Mouse (Mus musculus) thymus, adult 2 months (tissue): ENCODE data around the gene Tmem175. TPM values are rescaled to one million over a fixed set of nuclear protein-coding genes. Genes with fewer than 3 reads are reported as not detected.

ENCODE experiments used
- DNase-seq: peaks from one replicate; pipeline ENCODE4 v3.0.0; 2021
- H3K27ac ChIP-seq: fragments of 200-500 bp; 2 replicates; pipeline ENCODE4 v1.5.1; 2012; ENCODE audit warnings: low read length, control low read depth; ENCODE audit not compliant: control insufficient read depth, insufficient read depth
- H3K27me3 ChIP-seq: fragments of 200-500 bp; 2 replicates; pipeline ENCODE4 v1.6.1; 2012; ENCODE audit warnings: mild to moderate bottlenecking, low read length, moderate library complexity, mixed read lengths; ENCODE audit not compliant: control insufficient read depth, insufficient read depth
- H3K36me3 ChIP-seq: fragments of 200-500 bp; 2 replicates; pipeline ENCODE4 v1.6.1; 2012; ENCODE audit warnings: mild to moderate bottlenecking, low read length, moderate library complexity; ENCODE audit not compliant: control insufficient read depth, insufficient read depth
- H3K4me1 ChIP-seq: fragments of 200-500 bp; replicated peaks from 2 replicates; pipeline ENCODE4 v1.6.1; 2012; ENCODE audit warnings: low read length; ENCODE audit not compliant: control insufficient read depth, insufficient read depth
- H3K4me3 ChIP-seq: fragments of 200-500 bp; 2 replicates; pipeline ENCODE4 v1.5.1; 2012; ENCODE audit warnings: mild to moderate bottlenecking, low read length, control low read depth, moderate library complexity; ENCODE audit not compliant: control insufficient read depth, insufficient read depth
- CTCF ChIP-seq: fragments of 200-500 bp; IDR thresholded peaks from 2 replicates; pipeline ENCODE4 v1.5.1; 2012; ENCODE audit warnings: mild to moderate bottlenecking, control low read depth, low read length, moderate library complexity, borderline replicate concordance; ENCODE audit not compliant: control insufficient read depth, poor library complexity, insufficient read depth; ENCODE audit errors: extremely low read depth
- POLR2A ChIP-seq: fragments of 200-500 bp; IDR thresholded peaks from 2 replicates; pipeline ENCODE4 v1.6.1; 2012; ENCODE audit warnings: mild to moderate bottlenecking, low read length, control low read depth, moderate library complexity; ENCODE audit not compliant: control insufficient read depth, poor library complexity, insufficient read depth; ENCODE audit errors: extremely low read depth
- WGBS: fragments of 180-500 bp; shearing (Covaris S2); methylation state at CpG from one replicate; pipeline ENCODE4 v1.1.7; 2018; 5-methylcytosine and 5-hydroxymethylcytosine counted together
- polyA plus RNA-seq: library from polyadenylated mRNA; depleted of rRNA; stranded (reverse); fragments of >200 nt; gene quantifications from 2 replicates; pipeline ENCODE4 v1.2.3, GENCODE M21; 2012

Tmem175 gene
- polyA plus RNA-seq, 1 experiment, result 77.3 TPM

GRCm38 (mm10) chr5:108689091-108689490 lies 59.5 kb downstream of the Tmem175 start:
- peaks cover 6% of the 10 kb centered on the region for H3K4me1 ChIP-seq
- H3K27ac ChIP-seq, result no peak overlapping the region
- WGBS, result 87% methylated on average over 5 of the region's 5 CpGs
- H3K4me3 ChIP-seq, result no peak overlapping the region
- TF ChIP-seq CTCF (no peak), POLR2A (no peak)
- H3K36me3 ChIP-seq, result no peaks in the 10 kb centered on the region
- H3K27me3 ChIP-seq, result no peaks in the 10 kb centered on the region
- no peak for DNase-seq

- TF ChIP-seq CTCF (no peak), POLR2A (no peak)
- no peak for DNase-seq
- Histone ChIP-seq H3K27ac (no peak overlapping the region), H3K27me3 (no peaks in the 10 kb centered on the region), H3K4me3 (no peak overlapping the region), H3K36me3 (no peaks in the 10 kb centered on the region), H3K4me1 (peaks cover 11% of the 10 kb centered on the region)
- 63% methylated on average over 4 of the region's 4 CpGs for WGBS
Measured at GRCm38 (mm10) chr5:108691152-108691551, 61.6 kb downstream of the Tmem175 start.

GRCm38 (mm10) chr5:108692271-108692670 lies 62.7 kb downstream of the Tmem175 start, which contains the start of gene Fgfrl1:
Gene Fgfrl1, plus strand, starts transcription at chr5:108692382.
- DNase-seq, result peak; percentile 74
- Histone ChIP-seq H3K4me1 (peaks cover 11% of the 10 kb centered on the region), H3K4me3 (peak within 1 kb of the TSS; percentile 25), H3K36me3 (no peaks in the 10 kb centered on the region), H3K27ac (no peak within 1 kb of the TSS), H3K27me3 (no peaks in the 10 kb centered on the region)
- TF ChIP-seq CTCF, result peak; percentile 42; the same call in 1 of the 2 replicates
- no peak for TF ChIP-seq POLR2A
- WGBS, result 7% methylated on average over 18 of the region's 18 CpGs

GRCm38 (mm10) chr5:108693872-108694288 lies 64.3 kb downstream of the Tmem175 start:
- peak; percentile 87 for DNase-seq
- TF ChIP-seq POLR2A (no peak), CTCF (no peak)

GRCm38 (mm10) chr5:108694352-108695261 lies 65.0 kb downstream of the Tmem175 start:
- H3K27me3 ChIP-seq, result no peaks in the 10 kb centered on the region
- peaks cover 11% of the 10 kb centered on the region for H3K4me1 ChIP-seq
- peak; percentile 37 for DNase-seq
- H3K27ac ChIP-seq, result no peak overlapping the region
- H3K36me3 ChIP-seq, result no peaks in the 10 kb centered on the region
- 1% methylated on average over 95 of the region's 99 CpGs for WGBS
- peak overlapping the region; percentile 56 for H3K4me3 ChIP-seq
- no peak for TF ChIP-seq POLR2A
- no peak for TF ChIP-seq CTCF

More at GRCm38 (mm10) chr5:108693872-108694288, 64.3 kb downstream of the Tmem175 start:
- under 1% methylated on average over 39 of the region's 43 CpGs for WGBS
- Histone ChIP-seq H3K36me3 (no peaks in the 10 kb centered on the region), H3K4me1 (peaks cover 11% of the 10 kb centered on the region), H3K27ac (no peak overlapping the region), H3K4me3 (peak overlapping the region; percentile 62), H3K27me3 (no peaks in the 10 kb centered on the region)

GRCm38 (mm10) chr5:108695861-108696260 lies 66.3 kb downstream of the Tmem175 start:
- no peak overlapping the region for H3K4me3 ChIP-seq
- no peaks in the 10 kb centered on the region for H3K36me3 ChIP-seq
- TF ChIP-seq POLR2A (no peak), CTCF (no peak)
- no peak for DNase-seq
- no peaks in the 10 kb centered on the region for H3K27me3 ChIP-seq
- 97% methylated on average over 12 of the region's 12 CpGs for WGBS
- peaks cover 11% of the 10 kb centered on the region for H3K4me1 ChIP-seq
- H3K27ac ChIP-seq, result no peak overlapping the region
